Mouse (Mus musculus): Measurements from ENCODE around the gene Dlg2.

Dlg2 gene

GRCm38 (mm10) chr7:92100847-92101246, 1624.4 kb downstream of the Dlg2 start:
- DNase-seq (ENCODE audit: low spot score): no peak

- peak; percentile 8 for DNase-seq (ENCODE audit: low spot score)
These were observed 1626.5 kb downstream of the Dlg2 start for GRCm38 (mm10) chr7:92102892-92103543.

GRCm38 (mm10) chr7:92105477-92105876, 1629.0 kb downstream of the Dlg2 start:
- no peak for DNase-seq (ENCODE audit: low spot score)

GRCm38 (mm10) chr7:92105956-92106355, 1629.5 kb downstream of the Dlg2 start:
- DNase-seq (ENCODE audit: low spot score): no peak

- DNase-seq (ENCODE audit: low spot score): no peak
These were observed 1636.6 kb downstream of the Dlg2 start for GRCm38 (mm10) chr7:92113065-92113464.

GRCm38 (mm10) chr7:92115237-92115871, 1638.9 kb downstream of the Dlg2 start:
- DNase-seq (ENCODE audit: low spot score): no peak

GRCm38 (mm10) chr7:92123276-92123675, 1646.8 kb downstream of the Dlg2 start:
- no peak for DNase-seq (ENCODE audit: low spot score)

GRCm38 (mm10) chr7:92125886-92126285, 1649.4 kb downstream of the Dlg2 start:
- DNase-seq (ENCODE audit: low spot score): no peak

GRCm38 (mm10) chr7:92134301-92134700, 1657.8 kb downstream of the Dlg2 start:
- DNase-seq (ENCODE audit: low spot score): no peak

- DNase-seq (ENCODE audit: low spot score): no peak
These were observed 1659.2 kb downstream of the Dlg2 start for GRCm38 (mm10) chr7:92135624-92136023.

- DNase-seq (ENCODE audit: low spot score): no peak
These were observed 1663.8 kb downstream of the Dlg2 start for GRCm38 (mm10) chr7:92140051-92140817.

GRCm38 (mm10) chr7:92147499-92147898, 1671.0 kb downstream of the Dlg2 start:
- DNase-seq (ENCODE audit: low spot score): no peak

GRCm38 (mm10) chr7:92150768-92151167, 1674.3 kb downstream of the Dlg2 start:
- no peak for DNase-seq (ENCODE audit: low spot score)

GRCm38 (mm10) chr7:92154603-92155002, 1678.1 kb downstream of the Dlg2 start:
- DNase-seq (ENCODE audit: low spot score): no peak

GRCm38 (mm10) chr7:92163150-92163549, 1686.7 kb downstream of the Dlg2 start:
- DNase-seq (ENCODE audit: low spot score): no peak

GRCm38 (mm10) chr7:92164316-92164715, 1687.8 kb downstream of the Dlg2 start:
- no peak for DNase-seq (ENCODE audit: low spot score)

GRCm38 (mm10) chr7:92164875-92165518, 1688.5 kb downstream of the Dlg2 start:
- DNase-seq (ENCODE audit: low spot score): no peak

- no peak for DNase-seq (ENCODE audit: low spot score)
These were observed 1703.6 kb downstream of the Dlg2 start for GRCm38 (mm10) chr7:92180029-92180428.

GRCm38 (mm10) chr7:92180591-92181587, 1704.4 kb downstream of the Dlg2 start:
- DNase-seq (ENCODE audit: low spot score): peak; percentile 7

GRCm38 (mm10) chr7:92181959-92182612, 1705.6 kb downstream of the Dlg2 start:
- DNase-seq (ENCODE audit: low spot score): no peak
